Mouse (Mus musculus) hindbrain, embryonic 16.5 days (tissue): ENCODE data around the gene Gm10188. TPM values are rescaled to one million over a fixed set of nuclear protein-coding genes. Genes with fewer than 3 reads are reported as not detected.
A peak's percentile ranks its signal among the peaks of the same experiment; 100 is the strongest.

Source experiments
- ATAC-seq: fragments of 200-750 bp; cut with Nextera tagmentation; 2 replicates; pipeline ENCODE4 v1.8.0; 2017; ENCODE audit warnings: moderate TSS enrichment, moderate library complexity
- H3K27ac ChIP-seq: fragments of 300-500 bp; sonication (generic); 2 replicates; pipeline ENCODE4 v1.5.1; 2014; ENCODE audit warnings: low read depth, mild to moderate bottlenecking, control low read depth, low read length, moderate library complexity
- H3K27me3 ChIP-seq: fragments of 300-500 bp; sonication (generic); replicated peaks from 2 replicates; pipeline ENCODE4 v1.6.1; 2014; ENCODE audit warnings: low read length; ENCODE audit not compliant: control insufficient read depth, insufficient read depth
- H3K36me3 ChIP-seq: fragments of 300-500 bp; sonication (generic); 2 replicates; pipeline ENCODE4 v1.6.1; 2014; ENCODE audit warnings: mild to moderate bottlenecking, low read length, moderate library complexity, mixed read lengths; ENCODE audit not compliant: control insufficient read depth, insufficient read depth
- H3K4me1 ChIP-seq: fragments of 300-500 bp; sonication (generic); 2 replicates; pipeline ENCODE4 v1.6.1; 2014; ENCODE audit warnings: low read depth, low read length; ENCODE audit not compliant: control insufficient read depth, insufficient read depth
- H3K4me2 ChIP-seq: fragments of 300-500 bp; sonication (generic); 2 replicates; pipeline ENCODE4 v1.6.1; 2014; ENCODE audit warnings: mild to moderate bottlenecking, low read length, control low read depth, moderate library complexity
- H3K4me3 ChIP-seq: fragments of 300-500 bp; sonication (generic); 2 replicates; pipeline ENCODE4 v1.5.1; 2014; ENCODE audit warnings: mild to moderate bottlenecking, low read length, control low read depth, moderate library complexity
- H3K9ac ChIP-seq: fragments of 300-500 bp; sonication (generic); 2 replicates; pipeline ENCODE4 v1.6.1; 2014; ENCODE audit warnings: low read depth, mild to moderate bottlenecking, control low read depth, low read length, moderate library complexity
- H3K9me3 ChIP-seq: fragments of 300-500 bp; sonication (generic); 2 replicates; pipeline ENCODE4 v1.6.1; 2014; ENCODE audit warnings: mild to moderate bottlenecking, low read length, moderate library complexity; ENCODE audit not compliant: control insufficient read depth
- WGBS: fragments of 180-500 bp; shearing (Covaris S2); extraction: QIAGEN DNeasy Blood & Tissue Kit; methylation state at CpG from one replicate; pipeline ENCODE4 v1.1.7; 2014; 5-methylcytosine and 5-hydroxymethylcytosine counted together
- polyA plus RNA-seq: library from polyadenylated mRNA; unstranded; fragments of >200 nt; fragmentation: Nextera tagmentation; extraction: Ambion mirVana; gene quantifications from 2 replicates; pipeline ENCODE4 v1.2.1, GENCODE M21; 2015

The Gm10188 gene
- polyA plus RNA-seq, 1 experiment from 2014 or later, result not detected

DNA sequence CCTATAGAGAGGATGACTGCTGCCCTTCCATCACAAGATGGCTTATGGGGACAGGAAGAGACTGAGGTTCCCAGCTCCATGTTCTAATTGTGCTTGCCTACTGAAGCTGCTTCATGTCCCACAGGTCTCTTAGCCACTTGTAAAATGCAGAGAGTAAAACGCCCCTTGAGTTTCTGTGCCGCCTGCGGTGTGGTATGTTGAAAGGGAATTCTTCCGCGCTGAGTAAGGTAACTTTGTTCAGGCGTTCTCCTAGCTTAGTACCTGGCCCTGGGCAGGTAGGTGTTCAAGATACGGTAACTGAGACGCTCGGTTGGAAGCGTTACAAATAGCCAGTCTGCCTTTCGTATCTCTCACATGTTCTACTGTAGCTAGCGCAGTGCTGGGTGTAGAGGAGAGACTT is 17.9 kb downstream of the Gm10188 start:
- H3K27ac ChIP-seq, result no peak overlapping the region
- H3K4me2 ChIP-seq, result no peak overlapping the region; the same call in 1 of the 2 replicates
- no peaks in the 10 kb centered on the region for H3K36me3 ChIP-seq
- no peaks in the 10 kb centered on the region for H3K27me3 ChIP-seq
- no peak overlapping the region for H3K9ac ChIP-seq
- H3K4me3 ChIP-seq, result no peak overlapping the region
- no peak for ATAC-seq
- H3K4me1 ChIP-seq, result peaks cover 41% of the 10 kb centered on the region
- 45% methylated on average over 12 of the region's 12 CpGs for WGBS
- no peaks in the 10 kb centered on the region for H3K9me3 ChIP-seq

GRCm38 (mm10) chr1:132210922-132211321 is 18.6 kb downstream of the Gm10188 start:
- no peak overlapping the region for H3K9ac ChIP-seq
- H3K4me1 ChIP-seq, result peaks cover 43% of the 10 kb centered on the region
- no peaks in the 10 kb centered on the region for H3K27me3 ChIP-seq
- H3K9me3 ChIP-seq, result no peaks in the 10 kb centered on the region
- no peak overlapping the region for H3K4me3 ChIP-seq
- no peaks in the 10 kb centered on the region for H3K36me3 ChIP-seq
- no peak overlapping the region for H3K4me2 ChIP-seq
- 22% methylated on average over 7 of the region's 7 CpGs for WGBS
- no peak for ATAC-seq
- no peak overlapping the region for H3K27ac ChIP-seq

GRCm38 (mm10) chr1:132209400-132209799 is 20.2 kb downstream of the Gm10188 start:
- Histone ChIP-seq H3K27ac (peak overlapping the region; percentile 52; the same call in 1 of the 2 replicates), H3K4me1 (peaks cover 44% of the 10 kb centered on the region), H3K4me2 (no peak overlapping the region)

GRCm38 (mm10) chr1:132208154-132208553 is 21.4 kb downstream of the Gm10188 start:
- peaks cover 41% of the 10 kb centered on the region for H3K4me1 ChIP-seq
- ATAC-seq, result peak; percentile 13
- H3K4me3 ChIP-seq, result no peak overlapping the region
- no peaks in the 10 kb centered on the region for H3K27me3 ChIP-seq
- H3K27ac ChIP-seq, result peak overlapping the region; percentile 56; the same call in 1 of the 2 replicates
- peak overlapping the region; percentile 19; the same call in 1 of the 2 replicates for H3K9ac ChIP-seq
- 11% methylated on average over 4 of the region's 4 CpGs for WGBS
- no peaks in the 10 kb centered on the region for H3K9me3 ChIP-seq
- no peaks in the 10 kb centered on the region for H3K36me3 ChIP-seq
- H3K4me2 ChIP-seq, result no peak overlapping the region

More at GRCm38 (mm10) chr1:132209400-132209799, 20.2 kb downstream of the Gm10188 start:
- H3K27me3 ChIP-seq, result no peaks in the 10 kb centered on the region
- peak overlapping the region; percentile 6; the same call in 1 of the 2 replicates for H3K9ac ChIP-seq
- no peak overlapping the region for H3K4me3 ChIP-seq
- 55% methylated on average over 10 of the region's 10 CpGs for WGBS
- 0 out of 2 replicates have a peak, but pooled peaks have one; percentile 5 for ATAC-seq
- H3K36me3 ChIP-seq, result no peaks in the 10 kb centered on the region
- no peaks in the 10 kb centered on the region for H3K9me3 ChIP-seq

DNA sequence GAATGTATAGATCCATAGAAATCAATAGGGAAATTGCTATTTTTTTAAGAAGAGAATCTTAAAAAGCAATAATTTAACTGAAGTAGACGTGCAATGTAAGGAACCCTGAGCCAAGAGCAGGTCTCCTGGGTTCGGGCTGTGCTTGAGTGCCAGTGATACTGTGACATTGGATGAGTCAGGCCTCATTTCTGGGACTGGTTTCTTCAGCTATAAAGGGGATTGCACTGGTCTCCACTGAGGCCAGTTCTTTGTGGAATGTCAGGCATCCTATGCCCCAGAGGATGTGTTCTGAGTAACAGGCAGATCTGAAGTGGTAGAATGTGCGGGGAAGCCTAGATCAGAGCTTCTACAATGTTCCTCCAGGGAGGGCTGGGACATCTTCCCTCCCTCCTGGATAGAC is 22.7 kb downstream of the Gm10188 start:
- peaks cover 32% of the 10 kb centered on the region for H3K4me1 ChIP-seq
- no peak overlapping the region for H3K9ac ChIP-seq
- no peak overlapping the region for H3K27ac ChIP-seq
- WGBS, result 80% methylated on average over 3 of the region's 3 CpGs
- no peaks in the 10 kb centered on the region for H3K36me3 ChIP-seq
- no peaks in the 10 kb centered on the region for H3K27me3 ChIP-seq
- no peak overlapping the region for H3K4me2 ChIP-seq
- no peak for ATAC-seq
- no peaks in the 10 kb centered on the region for H3K9me3 ChIP-seq
- no peak overlapping the region for H3K4me3 ChIP-seq

- H3K27me3 ChIP-seq, result no peaks in the 10 kb centered on the region
- 77% methylated on average over 5 of the region's 5 CpGs for WGBS
- ATAC-seq, result no peak
- H3K4me3 ChIP-seq, result no peak overlapping the region
- H3K36me3 ChIP-seq, result no peaks in the 10 kb centered on the region
- H3K4me2 ChIP-seq, result no peak overlapping the region
- H3K9me3 ChIP-seq, result no peaks in the 10 kb centered on the region
- no peak overlapping the region for H3K9ac ChIP-seq
- 0 out of 2 replicates have a peak overlapping the region, but pooled peaks have one; percentile 12 for H3K27ac ChIP-seq
- peaks cover 38% of the 10 kb centered on the region for H3K4me1 ChIP-seq
Measured at GRCm38 (mm10) chr1:132205958-132206357, 23.6 kb downstream of the Gm10188 start.

DNA sequence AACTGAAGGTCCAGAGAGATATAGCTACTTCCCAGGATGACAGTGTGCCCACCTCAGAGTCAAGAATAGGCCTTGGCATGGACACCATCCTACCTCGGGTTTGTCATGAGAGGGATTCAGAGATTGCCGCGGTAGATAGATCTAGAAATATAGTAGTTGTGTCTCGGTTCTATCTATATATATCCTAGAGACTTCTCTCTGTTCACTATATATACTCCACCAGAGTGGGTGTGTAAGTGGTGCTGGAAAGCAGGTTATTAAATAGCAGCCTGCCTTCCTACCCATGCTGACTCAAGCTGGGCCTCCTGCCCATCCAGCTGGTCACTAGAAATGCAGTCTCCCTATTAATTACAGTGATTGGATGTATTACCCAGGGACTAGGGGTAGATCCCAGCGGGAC is 26.8 kb downstream of the Gm10188 start:
- H3K36me3 ChIP-seq, result no peaks in the 10 kb centered on the region
- H3K9ac ChIP-seq, result no peak overlapping the region
- no peaks in the 10 kb centered on the region for H3K27me3 ChIP-seq
- no peak overlapping the region for H3K4me2 ChIP-seq
- no peak overlapping the region for H3K4me3 ChIP-seq
- H3K9me3 ChIP-seq, result no peaks in the 10 kb centered on the region
- ATAC-seq, result no peak
- H3K27ac ChIP-seq, result no peak overlapping the region
- 94% methylated on average over 5 of the region's 5 CpGs for WGBS
- H3K4me1 ChIP-seq, result peaks cover 37% of the 10 kb centered on the region

DNA sequence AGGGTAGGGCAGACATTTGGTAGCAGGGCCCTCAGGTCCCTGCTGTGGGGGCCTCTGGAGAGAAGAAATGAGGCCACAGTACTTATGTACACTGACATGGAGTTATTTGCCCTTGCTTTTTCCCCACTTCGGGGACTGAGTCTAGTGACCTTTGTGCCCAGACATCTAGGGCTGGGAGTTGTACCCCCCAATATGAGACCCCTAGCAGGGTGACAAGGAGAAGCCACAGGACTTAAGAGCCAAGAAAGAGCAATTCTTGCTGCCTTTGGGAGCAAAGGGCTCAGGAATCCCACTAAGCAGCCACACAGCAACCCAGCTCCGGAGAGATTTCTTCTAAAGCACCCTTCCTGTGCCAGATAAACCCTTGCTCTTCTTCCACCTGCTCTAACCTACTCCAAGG is 27.6 kb downstream of the Gm10188 start:
- Histone ChIP-seq H3K4me3 (no peak overlapping the region), H3K27ac (peak overlapping the region; percentile 13; the same call in 1 of the 2 replicates), H3K36me3 (no peaks in the 10 kb centered on the region), H3K4me1 (peaks cover 41% of the 10 kb centered on the region), H3K9me3 (no peaks in the 10 kb centered on the region), H3K9ac (no peak overlapping the region), H3K4me2 (peak overlapping the region; percentile 46), H3K27me3 (no peaks in the 10 kb centered on the region)
- 58% methylated on average over 2 of the region's 2 CpGs for WGBS
- ATAC-seq, result no peak

DNA sequence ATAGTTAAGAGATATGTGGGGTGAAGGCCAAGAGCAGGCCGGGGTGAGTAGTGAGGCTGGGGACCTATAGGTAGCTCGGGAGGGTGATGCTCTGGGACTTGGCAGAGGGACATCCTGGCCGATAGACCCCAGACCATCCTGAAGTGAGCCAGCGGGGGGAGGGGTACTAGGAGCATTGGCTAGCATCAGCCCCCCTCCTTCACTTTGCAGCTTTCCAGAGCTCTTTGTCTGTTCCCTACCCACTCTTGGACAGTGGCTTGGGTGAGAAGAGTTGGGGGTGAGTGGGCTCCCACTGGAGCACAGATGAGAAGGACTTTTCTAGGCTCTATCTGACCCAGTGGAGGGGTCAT is 28.1 kb downstream of the Gm10188 start:
- 28% methylated on average over 4 of the region's 4 CpGs for WGBS
- H3K4me2 ChIP-seq, result peak overlapping the region; percentile 46
- peaks cover 45% of the 10 kb centered on the region for H3K4me1 ChIP-seq
- H3K9me3 ChIP-seq, result no peaks in the 10 kb centered on the region
- H3K27ac ChIP-seq, result peak overlapping the region; percentile 65; the same call in 1 of the 2 replicates
- H3K9ac ChIP-seq, result peak overlapping the region; percentile 33; the same call in 1 of the 2 replicates
- peak overlapping the region; percentile 39 for H3K4me3 ChIP-seq
- ATAC-seq, result no peak
- no peaks in the 10 kb centered on the region for H3K27me3 ChIP-seq
- H3K36me3 ChIP-seq, result no peaks in the 10 kb centered on the region
